Mouse (Mus musculus): ENCODE data around the gene Tnnc1. TPM values are rescaled to one million over a fixed set of nuclear protein-coding genes. Genes with fewer than 3 reads are reported as not detected.

The Tnnc1 gene
- polyA plus RNA-seq (2015; fragmentation: Nextera tagmentation; extraction: Ambion mirVana), result 19.5 and 33.2 TPM in 2 replicates

DNA sequence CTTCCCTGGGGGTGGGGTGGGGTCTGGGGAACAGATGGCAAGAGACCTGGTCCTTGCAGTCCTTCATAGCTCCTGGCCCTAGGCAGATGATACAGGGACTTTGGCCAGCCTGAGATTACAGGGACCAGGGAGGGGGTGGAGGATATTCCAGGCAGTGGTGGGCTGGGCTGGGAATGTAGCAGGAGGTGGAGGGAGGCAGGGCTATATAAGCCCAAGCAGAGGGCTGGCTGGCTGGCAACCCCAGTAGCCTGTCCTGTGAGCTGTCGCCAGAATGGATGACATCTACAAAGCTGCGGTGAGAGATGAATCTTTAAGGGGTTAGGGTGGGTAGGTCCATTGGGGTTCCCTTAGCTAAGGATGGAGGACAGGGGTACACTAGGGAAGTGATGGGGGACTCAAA is at the start of gene Tnnc1:
Tnnc1 (plus strand) TSS at position 229 of the 400 bp plus-strand sequence.
- peaks cover 26% of the 10 kb centered on the region for H3K4me1 ChIP-seq
- H3K27me3 ChIP-seq, result no peaks in the 10 kb centered on the region
- H3K4me3 ChIP-seq (replicated peaks), result peak within 1 kb of the TSS; percentile 83
- no peak within 1 kb of the TSS for H3K27ac ChIP-seq
- H3K9ac ChIP-seq, result peak within 1 kb of the TSS; percentile 94; the same call in 1 of the 2 replicates
- H3K4me2 ChIP-seq, result peak within 1 kb of the TSS; percentile 89
- 77% methylated on average over 2 of the region's 2 CpGs for WGBS
- H3K36me3 ChIP-seq, result peaks cover 14% of the 10 kb centered on the region
- no peak for ATAC-seq (replicated peaks; ENCODE audit: low FRiP score)
- H3K9me3 ChIP-seq (replicated peaks), result no peaks in the 10 kb centered on the region

DNA sequence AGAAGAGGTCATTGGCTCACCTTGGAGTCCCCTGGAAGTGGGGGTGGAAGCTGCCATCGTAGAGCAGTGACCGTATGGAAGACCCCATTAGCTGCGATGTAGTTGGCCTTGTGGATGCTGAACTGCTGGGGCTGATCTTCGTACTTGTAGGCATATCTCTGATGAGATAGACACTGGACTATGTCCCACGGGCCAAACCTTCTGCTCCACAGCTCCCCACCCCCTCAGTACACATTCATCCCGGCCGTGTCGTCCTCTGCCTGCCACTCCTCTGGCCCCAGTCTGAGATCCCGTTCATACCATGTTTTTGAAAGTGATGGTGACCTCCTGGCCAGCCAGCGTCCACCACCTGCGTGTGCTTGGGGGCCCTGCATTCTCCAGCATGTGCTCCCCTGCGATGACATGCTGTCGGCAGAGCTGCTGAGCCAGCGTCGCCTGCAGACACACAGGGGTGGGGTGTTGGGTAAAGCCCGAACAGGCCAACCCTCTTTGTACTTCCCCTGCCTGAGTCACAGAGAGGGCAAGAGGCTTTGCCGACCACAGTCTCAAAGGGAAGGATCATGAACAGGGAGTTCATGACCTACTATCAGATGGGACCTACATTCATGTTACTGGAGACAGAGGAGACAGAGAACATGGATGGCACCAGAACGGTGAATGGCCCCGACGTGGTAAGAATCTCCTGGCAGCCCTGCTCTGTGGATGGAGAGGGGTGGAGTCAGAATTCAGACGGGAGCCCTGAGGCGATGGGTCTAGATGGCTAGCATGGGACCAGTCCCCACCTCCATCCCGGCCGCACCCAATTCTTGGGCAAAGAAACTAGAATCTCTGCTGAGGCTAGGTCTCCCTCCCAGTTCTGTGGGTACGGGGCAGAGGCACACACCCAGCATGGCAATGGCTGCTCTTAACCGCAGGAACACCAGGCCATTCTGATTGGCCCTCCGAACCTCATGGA is 47.6 kb upstream of the Tnnc1 start:
- no peak overlapping the region for H3K4me2 ChIP-seq
- 78% methylated on average over 27 of the region's 27 CpGs for WGBS
- no peak for ATAC-seq (replicated peaks; ENCODE audit: low FRiP score)
- no peaks in the 10 kb centered on the region for H3K36me3 ChIP-seq
- no peak overlapping the region for H3K4me3 ChIP-seq (replicated peaks)
- H3K4me1 ChIP-seq, result peaks cover 29% of the 10 kb centered on the region
- H3K27ac ChIP-seq, result no peak overlapping the region
- H3K9ac ChIP-seq, result no peak overlapping the region
- H3K9me3 ChIP-seq (replicated peaks), result no peaks in the 10 kb centered on the region
- H3K27me3 ChIP-seq, result no peaks in the 10 kb centered on the region

DNA sequence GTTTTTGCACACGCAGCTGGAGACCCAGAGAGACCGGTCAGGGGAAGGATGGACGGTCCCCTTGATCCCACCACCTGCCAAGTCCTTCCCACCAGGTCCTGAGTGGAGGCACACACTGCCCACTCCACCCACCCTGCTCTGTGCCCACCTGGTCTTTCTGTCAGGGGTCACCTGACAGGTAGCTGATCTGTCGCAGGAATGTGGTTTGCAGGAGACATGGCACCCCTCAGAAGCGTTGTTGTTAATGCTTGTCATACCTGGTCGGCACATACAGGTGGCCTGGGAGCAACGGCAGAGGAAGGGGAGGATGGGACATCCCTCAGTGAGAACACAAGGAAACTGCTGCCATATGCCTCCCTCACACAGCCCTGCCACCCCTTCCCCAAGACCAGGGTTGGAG is 46.9 kb upstream of the Tnnc1 start:
- peaks cover 36% of the 10 kb centered on the region for H3K4me1 ChIP-seq
- no peaks in the 10 kb centered on the region for H3K9me3 ChIP-seq (replicated peaks)
- H3K27me3 ChIP-seq, result no peaks in the 10 kb centered on the region
- no peak for ATAC-seq (replicated peaks; ENCODE audit: low FRiP score)
- no peaks in the 10 kb centered on the region for H3K36me3 ChIP-seq
- no peak overlapping the region for H3K9ac ChIP-seq
- H3K27ac ChIP-seq, result no peak overlapping the region
- H3K4me3 ChIP-seq (replicated peaks), result no peak overlapping the region
- H3K4me2 ChIP-seq, result no peak overlapping the region
- WGBS, result 87% methylated on average over 7 of the region's 7 CpGs

DNA sequence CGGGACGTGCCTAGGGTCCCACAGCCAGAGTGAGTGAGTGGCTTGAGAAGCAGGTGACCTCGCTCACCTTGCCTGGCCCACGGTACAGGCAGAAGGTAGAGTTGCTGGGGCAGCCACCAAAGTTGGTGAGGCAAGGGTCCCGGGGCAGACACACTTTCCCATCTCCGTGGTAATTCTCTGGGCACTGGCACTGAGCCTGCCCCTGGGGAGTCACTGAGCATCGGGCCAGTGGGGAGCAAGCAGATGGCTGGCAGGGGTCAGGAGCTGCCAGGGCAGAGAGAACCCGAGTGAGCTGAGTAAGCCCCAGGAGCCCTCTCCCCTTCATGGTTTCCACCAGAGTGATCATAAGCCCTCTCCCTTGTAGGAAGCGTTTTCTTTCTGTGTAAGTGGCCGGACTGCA is 46.5 kb upstream of the Tnnc1 start:
- Histone ChIP-seq H3K27me3 (no peaks in the 10 kb centered on the region), H3K36me3 (no peaks in the 10 kb centered on the region)
- WGBS, result 54% methylated on average over 10 of the region's 10 CpGs

DNA sequence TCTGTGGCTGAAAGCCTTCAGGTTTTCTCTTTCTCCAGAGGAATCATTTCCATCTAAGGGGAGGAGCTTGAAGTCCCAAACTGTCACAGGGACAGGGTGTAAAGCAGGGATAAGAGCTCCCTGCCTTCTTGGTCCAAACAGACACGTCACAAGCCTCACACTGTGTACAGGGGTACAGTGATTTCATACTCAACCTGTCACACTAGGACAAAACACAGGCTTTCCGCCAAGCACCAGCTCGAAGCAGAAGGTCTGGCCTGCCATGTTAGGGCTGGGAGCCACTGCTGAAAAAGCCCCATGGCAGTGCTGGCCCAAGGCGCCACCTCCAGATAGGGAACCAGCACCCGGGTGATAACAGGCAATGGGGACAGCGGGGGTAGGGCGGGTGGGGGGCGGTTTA is 44.0 kb upstream of the Tnnc1 start:
- H3K4me2 ChIP-seq, result no peak overlapping the region
- H3K4me1 ChIP-seq, result peaks cover 58% of the 10 kb centered on the region
- 76% methylated on average over 8 of the region's 8 CpGs for WGBS
- H3K27ac ChIP-seq, result no peak overlapping the region
- H3K36me3 ChIP-seq, result no peaks in the 10 kb centered on the region
- H3K4me3 ChIP-seq (replicated peaks), result no peak overlapping the region
- H3K27me3 ChIP-seq, result no peaks in the 10 kb centered on the region
- ATAC-seq (replicated peaks; ENCODE audit: low FRiP score), result no peak
- H3K9ac ChIP-seq, result no peak overlapping the region
- H3K9me3 ChIP-seq (replicated peaks), result no peaks in the 10 kb centered on the region

More for the DNA sequence above, 46.5 kb upstream of the Tnnc1 start:
- H3K9me3 ChIP-seq (replicated peaks), result no peaks in the 10 kb centered on the region
- no peak overlapping the region for H3K9ac ChIP-seq
- H3K4me2 ChIP-seq, result no peak overlapping the region
- no peak for ATAC-seq (replicated peaks; ENCODE audit: low FRiP score)
- H3K4me1 ChIP-seq, result peaks cover 40% of the 10 kb centered on the region
- no peak overlapping the region for H3K4me3 ChIP-seq (replicated peaks)
- no peak overlapping the region for H3K27ac ChIP-seq

DNA sequence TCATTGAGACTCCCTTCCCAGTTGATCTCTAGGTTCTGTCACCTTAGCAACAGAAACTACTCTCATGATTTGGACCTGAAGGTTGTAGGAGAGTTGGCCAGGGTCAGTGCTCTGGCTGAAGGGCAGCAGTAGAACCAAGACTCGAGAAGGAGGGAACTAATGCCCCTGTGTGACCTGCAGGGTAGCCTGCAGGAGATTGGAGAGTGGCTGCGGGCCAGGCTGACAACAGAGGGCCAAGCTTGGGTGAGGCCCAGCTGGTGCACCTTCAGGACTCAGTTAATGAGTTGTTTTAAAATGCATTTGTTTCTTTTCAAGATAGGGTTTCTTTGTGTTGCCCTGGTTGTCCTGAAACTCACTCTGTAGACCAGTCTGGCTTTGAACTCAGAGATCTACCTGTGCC is 43.1 kb upstream of the Tnnc1 start:
- peaks cover 3% of the 10 kb centered on the region for H3K36me3 ChIP-seq
- no peak overlapping the region for H3K4me2 ChIP-seq
- H3K4me1 ChIP-seq, result peaks cover 58% of the 10 kb centered on the region
- H3K4me3 ChIP-seq (replicated peaks), result no peak overlapping the region
- H3K9me3 ChIP-seq (replicated peaks), result no peaks in the 10 kb centered on the region
- H3K27ac ChIP-seq, result peak overlapping the region; percentile 64
- no peak overlapping the region for H3K9ac ChIP-seq
- no peaks in the 10 kb centered on the region for H3K27me3 ChIP-seq
- ATAC-seq (replicated peaks; ENCODE audit: low FRiP score), result no peak
- 26% methylated on average over 2 of the region's 2 CpGs for WGBS

DNA sequence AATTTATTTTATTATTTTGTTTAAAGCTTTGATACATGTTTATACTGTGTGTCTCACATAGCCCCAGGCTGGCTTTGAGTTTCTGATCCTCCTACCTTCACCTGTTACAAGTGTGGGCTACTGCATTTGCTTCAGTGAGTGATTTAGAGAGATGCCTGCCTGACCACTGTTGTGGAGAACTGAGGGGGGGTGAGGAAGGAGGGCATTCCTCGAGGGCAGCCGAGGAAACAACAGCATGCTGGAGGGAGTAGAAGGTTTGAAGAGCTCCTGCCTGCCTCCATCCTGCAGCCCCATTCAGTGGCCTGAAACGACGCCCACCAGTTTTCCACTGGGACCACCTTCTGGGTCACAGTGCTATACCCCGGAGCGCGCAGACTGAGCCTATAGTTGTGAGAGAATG is 42.7 kb upstream of the Tnnc1 start:
- no peak overlapping the region for H3K9ac ChIP-seq
- no peaks in the 10 kb centered on the region for H3K9me3 ChIP-seq (replicated peaks)
- H3K4me1 ChIP-seq, result peaks cover 58% of the 10 kb centered on the region
- H3K4me3 ChIP-seq (replicated peaks), result no peak overlapping the region
- no peaks in the 10 kb centered on the region for H3K27me3 ChIP-seq
- peak overlapping the region; percentile 50; the same call in 1 of the 2 replicates for H3K4me2 ChIP-seq
- H3K27ac ChIP-seq, result peak overlapping the region; percentile 64
- ATAC-seq (replicated peaks; ENCODE audit: low FRiP score), result peak; percentile 66
- peaks cover 7% of the 10 kb centered on the region for H3K36me3 ChIP-seq
- 26% methylated on average over 7 of the region's 7 CpGs for WGBS

DNA sequence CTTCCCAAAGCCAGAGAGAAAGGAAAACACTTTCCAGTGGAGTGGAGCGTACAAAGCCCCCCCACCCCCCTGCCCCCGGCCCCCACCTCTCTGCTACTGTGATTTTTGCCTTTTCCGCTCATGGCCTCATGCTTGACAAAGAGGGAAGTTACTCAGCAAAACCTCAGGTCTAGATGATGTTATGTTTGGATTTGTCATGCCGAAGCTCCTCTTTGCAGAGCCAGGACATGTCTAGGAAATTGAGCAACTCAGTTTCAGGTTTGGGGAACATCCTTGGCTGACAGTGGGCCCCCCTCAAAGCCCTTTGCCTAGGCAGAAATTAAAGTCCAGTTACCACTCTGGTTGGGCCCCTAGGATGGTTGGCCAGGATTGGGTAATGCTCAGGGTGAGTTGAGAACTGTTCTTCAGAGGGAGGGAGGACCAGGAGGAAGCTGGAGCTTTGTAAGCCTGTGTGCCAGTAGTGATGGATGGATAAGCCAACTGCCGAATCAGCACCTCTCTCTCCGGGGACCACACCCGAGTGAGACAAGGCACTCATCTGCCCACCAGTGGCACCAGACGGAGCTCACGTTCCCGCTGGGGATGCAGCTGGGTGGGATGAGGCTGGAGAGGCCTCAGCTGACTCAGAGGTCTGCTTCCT is 42.0 kb upstream of the Tnnc1 start:
- H3K4me2 ChIP-seq, result peak overlapping the region; percentile 50
- H3K27ac ChIP-seq, result peak overlapping the region; percentile 64
- peak; percentile 16; the same call in 1 of the 2 replicates for ATAC-seq (replicated peaks; ENCODE audit: low FRiP score)
- no peak overlapping the region for H3K9ac ChIP-seq
- H3K27me3 ChIP-seq, result no peaks in the 10 kb centered on the region
- H3K9me3 ChIP-seq (replicated peaks), result no peaks in the 10 kb centered on the region
- 24% methylated on average over 10 of the region's 10 CpGs for WGBS
- peaks cover 14% of the 10 kb centered on the region for H3K36me3 ChIP-seq
- H3K4me1 ChIP-seq, result peaks cover 54% of the 10 kb centered on the region
- H3K4me3 ChIP-seq (replicated peaks), result peak overlapping the region; percentile 38

DNA sequence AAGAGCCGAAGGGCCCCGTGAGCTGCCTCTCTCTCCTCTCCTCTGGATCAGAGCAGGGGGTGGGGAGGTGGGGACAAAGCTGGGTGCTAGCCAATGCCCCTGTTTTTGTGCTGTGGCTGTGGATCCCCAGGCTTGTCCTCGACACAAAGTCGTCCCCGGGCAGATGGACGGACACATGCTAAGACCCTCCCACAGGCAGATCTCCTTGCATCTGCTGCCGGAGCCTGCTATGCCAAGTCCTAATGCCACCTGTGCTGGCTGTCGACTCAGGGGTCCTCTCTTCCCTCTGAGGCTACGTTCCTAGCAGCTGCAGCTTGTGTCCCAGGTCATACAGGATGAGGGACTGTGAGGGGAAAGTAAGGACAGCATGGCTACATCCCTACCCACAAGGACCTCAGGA is 41.3 kb upstream of the Tnnc1 start:
- Histone ChIP-seq H3K4me2 (peak overlapping the region; percentile 50), H3K4me3 (replicated peaks) (peak overlapping the region; percentile 38), H3K36me3 (peaks cover 21% of the 10 kb centered on the region), H3K27ac (peak overlapping the region; percentile 64), H3K9me3 (replicated peaks) (no peaks in the 10 kb centered on the region), H3K27me3 (no peaks in the 10 kb centered on the region), H3K9ac (peak overlapping the region; percentile 22; the same call in 1 of the 2 replicates), H3K4me1 (peaks cover 47% of the 10 kb centered on the region)
- no peak for ATAC-seq (replicated peaks; ENCODE audit: low FRiP score)
- WGBS, result 28% methylated on average over 9 of the region's 9 CpGs

DNA sequence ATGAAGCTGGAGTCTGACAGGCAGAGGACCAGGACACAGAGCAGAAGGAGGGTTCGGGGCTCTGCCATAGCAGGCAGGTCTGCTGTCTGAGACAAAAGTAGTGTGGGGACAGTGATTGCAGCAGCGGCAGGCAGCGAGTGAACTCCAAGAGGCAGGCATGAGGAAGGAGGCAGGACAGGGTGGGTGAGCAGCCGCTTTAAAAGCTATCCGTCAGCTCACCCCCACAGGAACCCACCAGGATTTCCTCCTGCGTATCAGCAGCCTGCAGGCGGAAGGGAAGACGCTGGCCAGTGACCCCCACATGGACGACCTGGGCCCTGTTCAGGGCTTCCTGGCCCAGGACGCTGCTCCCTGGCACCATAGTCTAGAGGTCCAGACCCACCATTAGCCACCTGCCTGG is 39.7 kb upstream of the Tnnc1 start, which contains the start of gene Stab1:
Stab1 (minus strand) TSS at position 217 of the 400 bp plus-strand sequence.
- ATAC-seq (replicated peaks; ENCODE audit: low FRiP score), result no peak
- WGBS, result 21% methylated on average over 10 of the region's 10 CpGs
- Histone ChIP-seq H3K4me3 (replicated peaks) (peak within 1 kb of the TSS; percentile 38), H3K9me3 (replicated peaks) (no peaks in the 10 kb centered on the region), H3K27ac (peak within 1 kb of the TSS; percentile 62; the same call in 1 of the 2 replicates), H3K9ac (peak within 1 kb of the TSS; percentile 23), H3K36me3 (peaks cover 37% of the 10 kb centered on the region), H3K27me3 (no peaks in the 10 kb centered on the region), H3K4me2 (peak within 1 kb of the TSS; percentile 50), H3K4me1 (peaks cover 41% of the 10 kb centered on the region)

DNA sequence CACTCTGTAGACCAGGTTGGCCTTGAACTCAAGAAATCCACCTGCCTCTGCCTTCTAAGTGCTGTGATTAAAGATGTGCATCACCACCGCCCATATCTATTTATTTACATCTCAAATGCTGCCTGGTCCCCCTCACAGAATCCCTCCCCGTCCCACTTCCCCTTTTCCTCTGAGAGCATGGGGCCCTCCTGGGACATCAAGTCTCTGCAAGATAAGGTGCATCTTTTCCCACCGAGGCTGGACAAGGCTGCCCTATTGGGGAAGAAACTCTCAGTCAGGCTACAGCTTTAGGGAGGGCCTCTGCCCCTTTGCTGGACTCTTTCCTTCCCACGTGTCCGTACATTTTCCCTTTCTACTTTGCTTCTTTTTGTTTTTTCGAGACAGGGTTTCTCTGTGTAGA is 38.6 kb upstream of the Tnnc1 start:
- peaks cover 48% of the 10 kb centered on the region for H3K36me3 ChIP-seq
- peaks cover 41% of the 10 kb centered on the region for H3K4me1 ChIP-seq
- H3K9me3 ChIP-seq (replicated peaks), result no peaks in the 10 kb centered on the region
- WGBS, result 78% methylated on average over 6 of the region's 6 CpGs
- H3K27me3 ChIP-seq, result no peaks in the 10 kb centered on the region
- no peak for ATAC-seq (replicated peaks; ENCODE audit: low FRiP score)
- H3K9ac ChIP-seq, result no peak overlapping the region
- H3K4me3 ChIP-seq (replicated peaks), result no peak overlapping the region
- no peak overlapping the region for H3K4me2 ChIP-seq
- 0 out of 2 replicates have a peak overlapping the region, but pooled peaks have one; percentile 9 for H3K27ac ChIP-seq

DNA sequence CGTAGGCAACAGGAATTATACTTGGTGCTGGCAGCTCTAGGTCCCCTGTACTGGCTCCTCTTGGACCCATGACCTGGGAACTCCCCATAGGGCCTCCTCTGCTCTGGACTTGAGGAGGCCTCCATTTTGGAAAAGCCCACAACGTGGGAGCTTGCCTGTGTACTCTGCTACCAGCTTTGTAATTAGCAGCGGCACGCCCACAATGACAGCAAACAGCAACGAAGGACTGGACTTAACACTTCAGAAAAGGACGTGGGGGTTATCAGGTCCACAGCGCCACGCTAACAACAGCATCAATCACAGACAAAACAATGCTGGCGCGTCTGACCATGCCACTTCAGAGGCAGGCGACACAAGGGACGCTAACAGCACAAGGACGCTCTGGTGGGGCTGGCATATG is 37.1 kb upstream of the Tnnc1 start:
- no peak overlapping the region for H3K27ac ChIP-seq
- no peak for ATAC-seq (replicated peaks; ENCODE audit: low FRiP score)
- H3K27me3 ChIP-seq, result no peaks in the 10 kb centered on the region
- no peaks in the 10 kb centered on the region for H3K9me3 ChIP-seq (replicated peaks)
- H3K4me1 ChIP-seq, result peaks cover 28% of the 10 kb centered on the region
- WGBS, result 86% methylated on average over 13 of the region's 13 CpGs
- no peak overlapping the region for H3K4me3 ChIP-seq (replicated peaks)
- H3K36me3 ChIP-seq, result peaks cover 62% of the 10 kb centered on the region
- no peak overlapping the region for H3K4me2 ChIP-seq
- no peak overlapping the region for H3K9ac ChIP-seq

All from kidney, embryonic 15.5 days (tissue).